Mouse (Mus musculus): Measurements from ENCODE around the gene Plekho2. TPM values are rescaled to one million over a fixed set of nuclear protein-coding genes. Genes with fewer than 3 reads are reported as not detected.
A peak's percentile ranks its signal among the peaks of the same experiment; 100 is the strongest.

Gene Plekho2
- 10.6 and 11.2 TPM in 2 replicates for polyA plus RNA-seq (2014; fragmentation: Nextera tagmentation; extraction: Ambion mirVana)

- ATAC-seq (replicated peaks; ENCODE audit: insufficient number of reproducible peaks, low FRiP score, low TSS enrichment, low read depth) = peak; percentile 88
- Histone ChIP-seq H3K4me2 (ENCODE audit: low read depth, low read length) (peak within 1 kb of the TSS; percentile 74), H3K9me3 (replicated peaks; ENCODE audit: control insufficient read depth, low read length) (no peaks in the 10 kb centered on the region), H3K9ac (replicated peaks; ENCODE audit: low read length) (peak within 1 kb of the TSS; percentile 74), H3K4me1 (ENCODE audit: control insufficient read depth, insufficient read depth, low read length) (no peaks in the 10 kb centered on the region), H3K27me3 (ENCODE audit: control insufficient read depth, insufficient read depth, low read length) (no peaks in the 10 kb centered on the region), H3K4me3 (ENCODE audit: low read depth, low read length) (peak within 1 kb of the TSS; percentile 63), H3K27ac (replicated peaks; ENCODE audit: low read depth, low read length) (peak within 1 kb of the TSS; percentile 53; the same call in 1 of the 2 replicates), H3K36me3 (replicated peaks; ENCODE audit: control insufficient read depth, insufficient read depth, low read depth, low read length) (no peaks in the 10 kb centered on the region)
- DNase-seq (ENCODE audit: low spot score) = peak; percentile 97
- WGBS = under 1% methylated on average over 37 of the region's 45 CpGs
These were observed at the start of gene Plekho2 for GRCm38 (mm10) chr9:65579781-65580371. Gene Plekho2, minus strand, starts transcription at chr9:65580040.

GRCm38 (mm10) chr9:65629025-65629766 is 49.4 kb upstream of the Plekho2 start, which contains the start of gene Rbpms2:
Gene Rbpms2, plus strand, starts transcription at chr9:65629648.
- Histone ChIP-seq H3K36me3 (replicated peaks; ENCODE audit: control insufficient read depth, insufficient read depth, low read depth, low read length) (no peaks in the 10 kb centered on the region), H3K4me1 (ENCODE audit: control insufficient read depth, insufficient read depth, low read length) (peaks cover 2% of the 10 kb centered on the region; the same call in 1 of the 2 replicates), H3K9ac (replicated peaks; ENCODE audit: low read length) (peak within 1 kb of the TSS; percentile 72), H3K9me3 (replicated peaks; ENCODE audit: control insufficient read depth, low read length) (no peaks in the 10 kb centered on the region), H3K4me3 (ENCODE audit: low read depth, low read length) (peak within 1 kb of the TSS; percentile 73), H3K27me3 (ENCODE audit: control insufficient read depth, insufficient read depth, low read length) (peaks cover 17% of the 10 kb centered on the region; the same call in 1 of the 2 replicates), H3K4me2 (ENCODE audit: low read depth, low read length) (peak within 1 kb of the TSS; percentile 99), H3K27ac (replicated peaks; ENCODE audit: low read depth, low read length) (no peak within 1 kb of the TSS)
- DNase-seq (ENCODE audit: low spot score) = peak; percentile 37
- no peak for ATAC-seq (replicated peaks; ENCODE audit: insufficient number of reproducible peaks, low FRiP score, low TSS enrichment, low read depth)
- WGBS = under 1% methylated on average over 35 of the region's 40 CpGs

GRCm38 (mm10) chr9:65624266-65624665 is 44.4 kb upstream of the Plekho2 start:
- Histone ChIP-seq H3K4me1 (ENCODE audit: control insufficient read depth, insufficient read depth, low read length) (no peaks in the 10 kb centered on the region), H3K4me2 (ENCODE audit: low read depth, low read length) (no peak overlapping the region), H3K36me3 (replicated peaks; ENCODE audit: control insufficient read depth, insufficient read depth, low read depth, low read length) (no peaks in the 10 kb centered on the region), H3K27me3 (ENCODE audit: control insufficient read depth, insufficient read depth, low read length) (peaks cover 9% of the 10 kb centered on the region; the same call in 1 of the 2 replicates), H3K9ac (replicated peaks; ENCODE audit: low read length) (no peak overlapping the region), H3K4me3 (ENCODE audit: low read depth, low read length) (no peak overlapping the region), H3K9me3 (replicated peaks; ENCODE audit: control insufficient read depth, low read length) (no peaks in the 10 kb centered on the region), H3K27ac (replicated peaks; ENCODE audit: low read depth, low read length) (no peak overlapping the region)
- WGBS = 72% methylated on average over 2 of the region's 2 CpGs
- no peak for DNase-seq (ENCODE audit: low spot score)
- ATAC-seq (replicated peaks; ENCODE audit: insufficient number of reproducible peaks, low FRiP score, low TSS enrichment, low read depth) = no peak

GRCm38 (mm10) chr9:65622826-65623225 is 43.0 kb upstream of the Plekho2 start:
- Histone ChIP-seq H3K27ac (replicated peaks; ENCODE audit: low read depth, low read length) (no peak overlapping the region), H3K4me1 (ENCODE audit: control insufficient read depth, insufficient read depth, low read length) (no peaks in the 10 kb centered on the region), H3K27me3 (ENCODE audit: control insufficient read depth, insufficient read depth, low read length) (no peaks in the 10 kb centered on the region), H3K9me3 (replicated peaks; ENCODE audit: control insufficient read depth, low read length) (no peaks in the 10 kb centered on the region), H3K9ac (replicated peaks; ENCODE audit: low read length) (no peak overlapping the region), H3K4me2 (ENCODE audit: low read depth, low read length) (no peak overlapping the region), H3K36me3 (replicated peaks; ENCODE audit: control insufficient read depth, insufficient read depth, low read depth, low read length) (no peaks in the 10 kb centered on the region), H3K4me3 (ENCODE audit: low read depth, low read length) (no peak overlapping the region)
- ATAC-seq (replicated peaks; ENCODE audit: insufficient number of reproducible peaks, low FRiP score, low TSS enrichment, low read depth) (no peak), DNase-seq (ENCODE audit: low spot score) (no peak)
- 84% methylated on average over 5 of the region's 5 CpGs for WGBS

- no peak for ATAC-seq (replicated peaks; ENCODE audit: insufficient number of reproducible peaks, low FRiP score, low TSS enrichment, low read depth)
These were observed 41.8 kb upstream of the Plekho2 start for GRCm38 (mm10) chr9:65621666-65622065.

GRCm38 (mm10) chr9:65621196-65621595 is 41.4 kb upstream of the Plekho2 start:
- WGBS = 92% methylated on average over 4 of the region's 4 CpGs
- no peak overlapping the region for H3K9ac ChIP-seq (replicated peaks; ENCODE audit: low read length)
- H3K4me3 ChIP-seq (ENCODE audit: low read depth, low read length) = no peak overlapping the region
- H3K9me3 ChIP-seq (replicated peaks; ENCODE audit: control insufficient read depth, low read length) = no peaks in the 10 kb centered on the region
- no peaks in the 10 kb centered on the region for H3K4me1 ChIP-seq (ENCODE audit: control insufficient read depth, insufficient read depth, low read length)
- no peaks in the 10 kb centered on the region for H3K27me3 ChIP-seq (ENCODE audit: control insufficient read depth, insufficient read depth, low read length)
- ATAC-seq (replicated peaks; ENCODE audit: insufficient number of reproducible peaks, low FRiP score, low TSS enrichment, low read depth) = no peak
- H3K27ac ChIP-seq (replicated peaks; ENCODE audit: low read depth, low read length) = no peak overlapping the region
- no peaks in the 10 kb centered on the region for H3K36me3 ChIP-seq (replicated peaks; ENCODE audit: control insufficient read depth, insufficient read depth, low read depth, low read length)
- H3K4me2 ChIP-seq (ENCODE audit: low read depth, low read length) = no peak overlapping the region
- no peak for DNase-seq (ENCODE audit: low spot score)

More at GRCm38 (mm10) chr9:65621666-65622065, 41.8 kb upstream of the Plekho2 start:
- no peak for DNase-seq (ENCODE audit: low spot score)
- Histone ChIP-seq H3K4me2 (ENCODE audit: low read depth, low read length) (no peak overlapping the region), H3K27me3 (ENCODE audit: control insufficient read depth, insufficient read depth, low read length) (no peaks in the 10 kb centered on the region), H3K4me1 (ENCODE audit: control insufficient read depth, insufficient read depth, low read length) (no peaks in the 10 kb centered on the region), H3K27ac (replicated peaks; ENCODE audit: low read depth, low read length) (no peak overlapping the region), H3K9ac (replicated peaks; ENCODE audit: low read length) (no peak overlapping the region), H3K4me3 (ENCODE audit: low read depth, low read length) (no peak overlapping the region), H3K9me3 (replicated peaks; ENCODE audit: control insufficient read depth, low read length) (no peaks in the 10 kb centered on the region), H3K36me3 (replicated peaks; ENCODE audit: control insufficient read depth, insufficient read depth, low read depth, low read length) (no peaks in the 10 kb centered on the region)
- 70% methylated on average over 2 of the region's 2 CpGs for WGBS

- 53% methylated on average over 3 of the region's 3 CpGs for WGBS
- Histone ChIP-seq H3K27ac (replicated peaks; ENCODE audit: low read depth, low read length) (no peak overlapping the region), H3K4me2 (ENCODE audit: low read depth, low read length) (no peak overlapping the region), H3K36me3 (replicated peaks; ENCODE audit: control insufficient read depth, insufficient read depth, low read depth, low read length) (no peaks in the 10 kb centered on the region), H3K4me1 (ENCODE audit: control insufficient read depth, insufficient read depth, low read length) (no peaks in the 10 kb centered on the region), H3K27me3 (ENCODE audit: control insufficient read depth, insufficient read depth, low read length) (no peaks in the 10 kb centered on the region), H3K9me3 (replicated peaks; ENCODE audit: control insufficient read depth, low read length) (no peaks in the 10 kb centered on the region), H3K4me3 (ENCODE audit: low read depth, low read length) (no peak overlapping the region), H3K9ac (replicated peaks; ENCODE audit: low read length) (no peak overlapping the region)
- DNase-seq (ENCODE audit: low spot score) (no peak), ATAC-seq (replicated peaks; ENCODE audit: insufficient number of reproducible peaks, low FRiP score, low TSS enrichment, low read depth) (no peak)
These were observed 39.5 kb upstream of the Plekho2 start for GRCm38 (mm10) chr9:65619311-65619710.

GRCm38 (mm10) chr9:65613098-65613497 is 33.3 kb upstream of the Plekho2 start:
- Histone ChIP-seq H3K4me3 (ENCODE audit: low read depth, low read length) (no peak overlapping the region), H3K4me1 (ENCODE audit: control insufficient read depth, insufficient read depth, low read length) (no peaks in the 10 kb centered on the region), H3K27ac (replicated peaks; ENCODE audit: low read depth, low read length) (no peak overlapping the region), H3K27me3 (ENCODE audit: control insufficient read depth, insufficient read depth, low read length) (no peaks in the 10 kb centered on the region), H3K4me2 (ENCODE audit: low read depth, low read length) (no peak overlapping the region), H3K36me3 (replicated peaks; ENCODE audit: control insufficient read depth, insufficient read depth, low read depth, low read length) (no peaks in the 10 kb centered on the region), H3K9ac (replicated peaks; ENCODE audit: low read length) (no peak overlapping the region), H3K9me3 (replicated peaks; ENCODE audit: control insufficient read depth, low read length) (no peaks in the 10 kb centered on the region)
- ATAC-seq (replicated peaks; ENCODE audit: insufficient number of reproducible peaks, low FRiP score, low TSS enrichment, low read depth) (no peak), DNase-seq (ENCODE audit: low spot score) (no peak)
- 63% methylated on average over 2 of the region's 2 CpGs for WGBS
